Mouse (Mus musculus) stomach, postnatal 0 days (tissue): ENCODE results near the gene Zbtb1. TPM values are rescaled to one million over a fixed set of nuclear protein-coding genes. Genes with fewer than 3 reads are reported as not detected.
"Not testable (repeated sequence)": the region's sequence is repeated elsewhere in the genome, so short reads cannot be mapped to it uniquely, and the experiment has no call there.

Source experiments
- ATAC-seq: fragments of 200-750 bp; cut with Nextera tagmentation; 2 replicates; pipeline ENCODE4 v1.8.0; 2017; ENCODE audit not compliant: low FRiP score, low TSS enrichment
- DNase-seq: peaks from one replicate; pipeline ENCODE4 v3.0.0-alpha.2; 2016; ENCODE audit warnings: low spot score
- H3K27ac ChIP-seq: fragments of 300-500 bp; sonication (generic); replicated peaks from 2 replicates; pipeline ENCODE4 v1.5.1; 2014; ENCODE audit warnings: mild to moderate bottlenecking, control low read depth
- H3K27me3 ChIP-seq: fragments of 300-500 bp; sonication (generic); 2 replicates; pipeline ENCODE4 v1.6.1; 2014; ENCODE audit warnings: low read length; ENCODE audit not compliant: control insufficient read depth, insufficient read depth
- H3K36me3 ChIP-seq: fragments of 300-500 bp; sonication (generic); 2 replicates; pipeline ENCODE4 v1.6.1; 2014; ENCODE audit warnings: low read length, mixed read lengths; ENCODE audit not compliant: control insufficient read depth, insufficient read depth
- H3K4me1 ChIP-seq: fragments of 300-500 bp; sonication (generic); replicated peaks from 2 replicates; pipeline ENCODE4 v1.6.1; 2014; ENCODE audit warnings: antibody characterized with exemption; ENCODE audit not compliant: control insufficient read depth, insufficient read depth
- H3K4me2 ChIP-seq: fragments of 300-500 bp; sonication (generic); replicated peaks from 2 replicates; pipeline ENCODE4 v1.6.1; 2014; ENCODE audit warnings: low read depth, mild to moderate bottlenecking, control low read depth, moderate library complexity
- H3K4me3 ChIP-seq: fragments of 300-500 bp; sonication (generic); 2 replicates; pipeline ENCODE4 v1.5.1; 2014; ENCODE audit warnings: low read depth, low read length, control low read depth
- H3K9ac ChIP-seq: fragments of 300-500 bp; sonication (generic); 2 replicates; pipeline ENCODE4 v1.6.1; 2014; ENCODE audit warnings: mild to moderate bottlenecking, low read length, control low read depth, mixed read lengths
- H3K9me3 ChIP-seq: fragments of 300-500 bp; sonication (generic); 2 replicates; pipeline ENCODE4 v1.6.1; 2016; ENCODE audit warnings: low read length; ENCODE audit not compliant: control insufficient read depth
- CTCF ChIP-seq: IDR thresholded peaks from 2 replicates; pipeline ENCODE4 v1.5.1; 2016; ENCODE audit warnings: antibody characterized with exemption, low read depth, mild to moderate bottlenecking, moderate library complexity
- EP300 ChIP-seq: optimal IDR thresholded peaks from 2 replicates; pipeline ENCODE3; 2016; ENCODE audit warnings: antibody characterized with exemption
- WGBS: fragments of 180-500 bp; shearing (Covaris S2); extraction: QIAGEN DNeasy Blood & Tissue Kit; methylation state at CpG from one replicate; pipeline ENCODE4 v1.1.7; 2014; 5-methylcytosine and 5-hydroxymethylcytosine counted together
- polyA plus RNA-seq: library from polyadenylated mRNA; unstranded; fragments of >200 nt; fragmentation: Nextera tagmentation; extraction: Ambion mirVana; gene quantifications from 2 replicates; pipeline ENCODE4 v1.2.1, GENCODE M21; 2015

Gene Zbtb1
- polyA plus RNA-seq, 1 experiment from 2014 or later: 5.0 TPM

DNA sequence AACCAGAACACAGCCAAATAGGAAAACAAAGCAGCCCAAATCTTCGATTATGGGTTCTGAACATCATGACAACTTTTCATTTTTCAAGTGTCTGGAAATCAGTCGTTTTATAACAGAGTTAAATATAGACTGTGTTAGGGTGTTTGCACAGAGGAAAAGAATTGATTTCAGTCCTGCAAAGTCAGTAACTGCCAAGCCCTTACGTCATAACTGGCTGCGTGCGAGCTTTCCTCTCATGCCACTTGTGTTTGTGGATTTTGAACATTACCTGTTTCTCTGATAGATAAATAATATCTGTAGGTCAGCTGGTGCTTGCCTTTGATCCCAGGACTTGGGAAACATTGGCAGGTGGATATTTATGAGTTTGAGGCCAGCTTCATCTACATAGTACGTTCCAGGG, 61.4 kb downstream of the Zbtb1 start:
- TF ChIP-seq EP300 (no peak), CTCF (no peak)

DNA sequence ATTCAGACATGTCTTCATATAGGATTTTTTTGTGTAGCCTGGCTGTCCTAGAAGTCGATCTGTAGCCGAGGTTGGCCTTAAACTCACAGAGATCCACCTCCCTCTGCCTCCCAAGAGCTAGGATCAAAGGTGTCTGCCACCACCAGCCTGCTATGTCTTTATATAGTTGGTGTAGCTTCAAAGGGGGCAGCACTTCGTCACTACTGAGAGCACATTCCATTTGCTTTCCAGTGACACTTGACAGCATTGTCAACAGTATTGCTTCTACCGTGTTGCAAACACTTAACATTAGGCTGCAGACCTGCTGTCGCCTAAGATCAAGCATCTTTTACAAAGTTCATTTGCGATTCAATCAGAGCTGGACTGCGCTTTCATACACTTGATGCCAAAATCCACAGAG, 64.0 kb downstream of the Zbtb1 start:
- Histone ChIP-seq H3K36me3 (no peaks in the 10 kb centered on the region), H3K9ac (no peak overlapping the region), H3K4me3 (no peak overlapping the region), H3K4me1 (no peaks in the 10 kb centered on the region; the same call in 1 of the 2 replicates), H3K4me2 (no peak overlapping the region), H3K9me3 (no peaks in the 10 kb centered on the region), H3K27me3 (no peaks in the 10 kb centered on the region), H3K27ac (no peak overlapping the region)
- WGBS: 54% methylated on average over 7 of the region's 7 CpGs
- DNase-seq (no peak), ATAC-seq (no peak)
- TF ChIP-seq CTCF (no peak), EP300 (no peak)

More for the DNA sequence above, 61.4 kb downstream of the Zbtb1 start:
- no peak for DNase-seq
- no peak overlapping the region for H3K27ac ChIP-seq
- no peaks in the 10 kb centered on the region; the same call in 1 of the 2 replicates for H3K4me1 ChIP-seq
- H3K9ac ChIP-seq: no peak overlapping the region
- WGBS: 57% methylated on average over 6 of the region's 6 CpGs
- H3K4me2 ChIP-seq: no peak overlapping the region
- H3K4me3 ChIP-seq: no peak overlapping the region
- no peak for ATAC-seq
- no peaks in the 10 kb centered on the region for H3K27me3 ChIP-seq
- H3K9me3 ChIP-seq: no peaks in the 10 kb centered on the region
- H3K36me3 ChIP-seq: no peaks in the 10 kb centered on the region

DNA sequence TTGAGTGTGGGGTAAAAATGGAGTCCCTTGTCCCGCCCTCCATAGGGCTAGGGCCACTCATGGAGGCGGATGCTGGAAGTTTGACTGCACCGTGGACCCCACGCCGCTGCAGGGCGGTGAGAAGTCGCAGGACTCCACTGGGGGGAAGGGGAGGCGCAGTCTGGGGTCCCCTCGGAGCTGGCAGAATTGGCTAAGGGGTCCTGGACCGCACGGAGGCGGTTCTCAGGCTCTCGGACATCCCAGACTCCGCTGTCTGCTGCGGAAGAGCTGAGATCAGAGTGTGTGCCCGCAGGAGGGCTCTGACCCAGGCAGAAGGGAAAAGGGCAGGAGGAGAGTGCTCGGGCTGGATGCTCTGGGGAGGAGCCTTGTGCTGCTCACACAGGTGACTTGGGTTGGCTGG, 65.0 kb downstream of the Zbtb1 start:
- no peak for DNase-seq

DNA sequence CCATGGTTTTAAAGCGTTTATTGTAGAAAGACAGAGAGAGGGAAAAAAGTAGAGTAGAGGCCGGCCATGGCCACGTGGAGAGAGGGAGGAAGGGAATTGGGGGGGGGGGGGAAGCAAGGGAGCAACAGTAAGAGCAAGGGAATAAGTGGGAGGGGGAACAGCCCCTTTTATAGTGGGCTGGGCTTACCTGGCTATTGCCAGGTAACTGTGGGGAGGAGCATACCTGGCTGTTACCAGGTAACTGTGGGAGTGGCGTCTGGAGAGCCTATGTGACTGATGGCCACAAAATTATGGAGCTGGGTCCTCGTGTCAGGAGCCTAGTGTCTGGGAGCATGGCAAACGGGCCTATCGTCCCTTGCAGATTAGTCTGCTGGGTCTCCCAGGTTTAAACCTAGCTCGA, 65.5 kb downstream of the Zbtb1 start:
- H3K36me3 ChIP-seq: no peaks in the 10 kb centered on the region
- H3K9ac ChIP-seq: no peak overlapping the region
- DNase-seq (no peak), ATAC-seq (no peak)
- no peak overlapping the region for H3K4me3 ChIP-seq
- 37% methylated on average over 8 of the region's 8 CpGs for WGBS
- no peaks in the 10 kb centered on the region for H3K27me3 ChIP-seq
- H3K4me1 ChIP-seq: no peaks in the 10 kb centered on the region; the same call in 1 of the 2 replicates
- TF ChIP-seq EP300: no peak
- no peak for TF ChIP-seq CTCF
- H3K9me3 ChIP-seq: no peaks in the 10 kb centered on the region
- H3K4me2 ChIP-seq: peak overlapping the region; percentile 58; the same call in 1 of the 2 replicates
- H3K27ac ChIP-seq: no peak overlapping the region

More for the DNA sequence above, 65.0 kb downstream of the Zbtb1 start:
- peak; percentile 51; the same call in 1 of the 2 replicates for ATAC-seq
- WGBS: 5% methylated on average over 17 of the region's 17 CpGs
- Histone ChIP-seq H3K27ac (no peak overlapping the region), H3K4me2 (peak overlapping the region; percentile 58), H3K27me3 (no peaks in the 10 kb centered on the region), H3K9me3 (no peaks in the 10 kb centered on the region), H3K4me3 (peak overlapping the region; percentile 31), H3K9ac (no peak overlapping the region; the same call in 1 of the 2 replicates), H3K36me3 (no peaks in the 10 kb centered on the region), H3K4me1 (no peaks in the 10 kb centered on the region; the same call in 1 of the 2 replicates)
- no peak for TF ChIP-seq CTCF
- no peak for TF ChIP-seq EP300

DNA sequence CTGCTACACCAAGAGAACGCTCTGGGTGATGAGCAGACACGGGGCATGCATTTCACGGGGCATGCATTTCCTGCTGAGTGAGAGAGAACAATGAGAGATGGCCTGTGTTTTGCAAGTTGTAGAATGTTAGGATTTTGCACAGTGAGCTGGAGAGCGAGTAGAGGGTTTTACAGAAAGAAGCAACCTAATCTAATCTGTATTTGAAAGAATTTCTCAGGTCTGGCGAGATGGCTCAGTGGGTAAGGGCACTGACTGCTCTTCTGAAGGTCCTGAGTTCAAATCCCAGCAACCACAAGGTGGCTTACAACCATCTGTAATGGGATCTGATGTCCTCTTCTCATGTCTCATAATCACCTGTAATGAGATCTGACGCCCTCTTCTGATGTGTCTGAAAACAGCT, 73.4 kb downstream of the Zbtb1 start:
- not testable (repeated sequence) for H3K27ac ChIP-seq, H3K4me2 ChIP-seq, H3K9ac ChIP-seq, H3K4me3 ChIP-seq, H3K4me1 ChIP-seq, H3K9me3 ChIP-seq, DNase-seq, ATAC-seq, H3K36me3 ChIP-seq, H3K27me3 ChIP-seq
- WGBS: 82% methylated on average over 6 of the region's 6 CpGs

DNA sequence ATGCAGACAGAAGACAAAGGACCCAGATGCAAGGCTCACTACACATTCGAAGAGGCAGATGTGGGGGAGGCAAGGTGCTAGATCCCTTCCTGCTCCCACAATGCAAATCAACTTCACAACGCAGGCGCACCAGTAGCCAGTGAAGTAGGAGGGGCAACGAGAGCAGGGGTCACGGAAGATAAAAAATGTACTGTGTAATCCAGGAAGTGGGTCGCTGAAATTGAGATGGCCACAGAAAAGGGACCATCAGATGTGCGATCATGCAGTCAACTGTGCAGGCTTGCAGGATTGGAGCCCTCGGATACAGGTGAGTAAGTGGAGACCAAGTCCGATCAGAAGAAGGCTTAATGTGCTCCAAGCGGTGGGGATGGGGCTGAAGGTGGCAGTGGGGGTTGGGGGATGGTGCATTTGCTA, 74.3 kb downstream of the Zbtb1 start:
- no peaks in the 10 kb centered on the region for H3K27me3 ChIP-seq
- 61% methylated on average over 10 of the region's 10 CpGs for WGBS
- H3K9ac ChIP-seq: no peak overlapping the region
- DNase-seq (peak; percentile 59), ATAC-seq (0 out of 2 replicates have a peak, but pooled peaks have one; percentile 63)
- H3K4me2 ChIP-seq: peak overlapping the region; percentile 29
- H3K27ac ChIP-seq: no peak overlapping the region; the same call in 1 of the 2 replicates
- H3K9me3 ChIP-seq: no peaks in the 10 kb centered on the region
- TF ChIP-seq EP300 (no peak), CTCF (no peak)
- H3K4me1 ChIP-seq: peaks cover 3% of the 10 kb centered on the region; the same call in 1 of the 2 replicates
- H3K36me3 ChIP-seq: no peaks in the 10 kb centered on the region
- H3K4me3 ChIP-seq: no peak overlapping the region; the same call in 1 of the 2 replicates
